Mouse (Mus musculus) kidney, adult 9 months (tissue): ENCODE results near the gene Cldnd2.

Source experiments
- DNase-seq: peaks from one replicate; pipeline ENCODE4 v3.0.0; 2022

Gene Cldnd2

GRCm38 (mm10) chr7:43448246-43448645 lies 7.7 kb downstream of the Cldnd2 start:
- DNase-seq: peak; percentile 74

DNA sequence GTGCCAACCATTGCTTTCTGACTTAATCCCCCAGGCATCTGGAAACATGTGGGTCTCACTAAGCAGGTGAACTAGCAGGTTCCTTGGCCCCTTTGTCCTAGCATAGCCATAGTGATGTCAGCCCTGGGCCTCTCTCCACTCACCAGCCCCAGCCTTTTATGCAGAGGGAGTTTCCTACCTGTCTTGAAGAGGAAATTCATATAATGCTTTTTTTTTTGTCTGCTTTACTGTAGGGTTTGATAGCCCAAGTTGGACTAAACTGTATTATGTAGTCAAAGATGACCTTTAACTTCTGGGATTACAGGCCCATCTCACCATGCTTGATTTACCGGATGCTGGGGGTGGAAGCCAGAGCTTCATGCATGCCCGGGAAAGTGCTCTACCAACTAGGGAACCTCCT lies 9.2 kb downstream of the Cldnd2 start:
- DNase-seq: no peak

DNA sequence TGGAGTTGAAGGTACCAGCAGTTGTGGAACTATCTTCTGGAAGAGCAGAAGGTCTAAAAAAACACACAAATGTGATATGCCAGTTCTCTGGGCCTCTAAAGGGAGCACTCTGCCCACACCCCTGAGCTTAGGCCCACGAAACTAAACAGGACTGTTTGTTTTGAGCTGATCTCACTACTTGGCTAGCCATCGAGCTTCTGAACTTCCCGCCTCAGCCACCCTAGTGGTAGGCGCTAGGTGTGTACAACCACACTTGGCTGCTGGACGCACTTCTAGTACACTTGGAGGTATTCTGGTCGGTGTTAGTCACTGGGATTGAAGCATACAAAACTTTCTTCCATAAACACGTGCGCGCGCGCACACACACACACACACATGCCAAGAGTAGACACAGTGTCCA lies 11.1 kb downstream of the Cldnd2 start:
- no peak for DNase-seq

GRCm38 (mm10) chr7:43452609-43453008 lies 12.0 kb downstream of the Cldnd2 start:
- peak; percentile 50 for DNase-seq

DNA sequence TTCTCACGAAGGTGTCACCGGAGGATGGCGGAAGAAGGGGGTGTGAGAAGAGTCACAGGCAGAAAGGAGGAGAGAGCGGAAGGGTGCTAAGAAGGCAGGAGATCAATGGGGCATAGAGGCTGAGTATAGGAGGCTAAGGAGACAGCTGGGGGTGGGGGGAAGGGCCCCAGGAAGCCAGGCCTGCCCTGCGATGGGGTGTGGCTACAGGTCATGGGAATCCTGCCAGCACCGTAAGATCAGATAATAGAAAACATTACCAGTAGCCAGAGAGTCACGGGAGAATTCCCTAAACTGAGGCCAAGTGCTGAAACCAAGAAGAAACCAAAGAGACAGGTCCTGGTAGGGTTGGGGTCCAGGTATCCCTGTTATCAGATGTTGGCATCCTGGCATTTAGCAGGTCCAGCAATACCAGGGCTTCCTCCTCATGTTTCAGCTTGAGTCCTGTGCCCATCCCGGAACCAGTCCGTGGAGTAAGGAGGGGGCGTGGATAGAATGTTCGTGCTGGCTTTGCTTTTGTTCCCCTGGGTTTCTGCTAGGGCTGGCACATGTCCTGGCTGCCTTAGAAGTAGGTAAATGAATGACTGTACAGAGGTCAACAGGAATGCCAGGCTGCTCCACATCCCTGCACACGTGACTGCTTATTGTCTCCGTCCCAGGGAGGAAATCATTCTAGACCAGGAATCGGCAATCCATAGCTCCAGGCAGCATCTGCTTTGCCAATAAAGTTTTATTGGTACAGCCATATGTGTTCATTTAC lies 13.2 kb downstream of the Cldnd2 start:
- DNase-seq: peak; percentile 92

DNA sequence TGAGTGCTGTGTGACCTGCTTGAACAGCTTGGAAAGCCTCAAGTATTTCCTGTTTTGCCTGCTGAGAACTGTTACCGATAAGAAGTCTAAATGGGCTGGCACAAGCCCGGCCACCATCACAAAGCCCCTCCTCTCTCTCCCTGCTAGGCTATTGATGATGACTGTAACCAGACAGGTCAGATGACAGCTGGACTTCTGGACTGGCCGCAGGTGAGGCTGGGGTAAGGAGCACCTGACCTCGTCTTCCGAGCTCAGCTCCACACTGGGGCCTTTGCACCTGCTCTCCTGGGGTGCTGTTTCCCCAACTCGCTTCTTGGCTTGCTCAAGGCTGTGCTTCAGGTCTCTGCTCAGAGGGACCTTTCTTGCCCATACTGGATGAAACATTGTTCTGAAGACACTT lies 13.8 kb downstream of the Cldnd2 start:
- peak; percentile 65 for DNase-seq

- DNase-seq: no peak
These were observed 22.3 kb downstream of the Cldnd2 start, which contains the start of gene Vsig10l for GRCm38 (mm10) chr7:43462851-43463250. TSS of gene Vsig10l (plus strand) at chr7:43463151.

- peak; percentile 44 for DNase-seq
These were observed 23.4 kb downstream of the Cldnd2 start for GRCm38 (mm10) chr7:43463976-43464375.

DNA sequence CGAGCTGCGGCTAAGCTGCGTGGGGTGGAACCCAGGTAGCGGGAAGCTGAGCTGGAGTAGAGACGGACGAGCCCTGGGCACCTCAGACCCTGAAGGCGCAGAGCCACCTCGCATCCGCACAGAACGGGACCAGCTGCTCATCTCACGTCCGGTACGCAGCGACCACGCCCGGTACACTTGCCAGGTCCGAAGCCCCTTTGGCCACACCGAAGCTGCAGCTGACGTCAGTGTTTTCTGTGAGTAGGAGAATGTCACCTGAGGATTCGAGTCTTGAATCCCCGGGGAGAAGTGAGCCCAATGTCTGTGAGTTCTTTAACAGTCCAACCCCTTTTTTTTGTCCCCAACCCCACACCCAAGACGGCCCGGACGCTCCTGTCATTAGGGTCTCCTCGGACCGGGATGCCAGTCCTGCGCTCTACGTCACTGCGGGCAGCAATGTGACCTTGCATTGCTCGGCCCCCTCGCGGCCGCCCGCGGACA lies 24.3 kb downstream of the Cldnd2 start:
- DNase-seq: peak; percentile 28

DNA sequence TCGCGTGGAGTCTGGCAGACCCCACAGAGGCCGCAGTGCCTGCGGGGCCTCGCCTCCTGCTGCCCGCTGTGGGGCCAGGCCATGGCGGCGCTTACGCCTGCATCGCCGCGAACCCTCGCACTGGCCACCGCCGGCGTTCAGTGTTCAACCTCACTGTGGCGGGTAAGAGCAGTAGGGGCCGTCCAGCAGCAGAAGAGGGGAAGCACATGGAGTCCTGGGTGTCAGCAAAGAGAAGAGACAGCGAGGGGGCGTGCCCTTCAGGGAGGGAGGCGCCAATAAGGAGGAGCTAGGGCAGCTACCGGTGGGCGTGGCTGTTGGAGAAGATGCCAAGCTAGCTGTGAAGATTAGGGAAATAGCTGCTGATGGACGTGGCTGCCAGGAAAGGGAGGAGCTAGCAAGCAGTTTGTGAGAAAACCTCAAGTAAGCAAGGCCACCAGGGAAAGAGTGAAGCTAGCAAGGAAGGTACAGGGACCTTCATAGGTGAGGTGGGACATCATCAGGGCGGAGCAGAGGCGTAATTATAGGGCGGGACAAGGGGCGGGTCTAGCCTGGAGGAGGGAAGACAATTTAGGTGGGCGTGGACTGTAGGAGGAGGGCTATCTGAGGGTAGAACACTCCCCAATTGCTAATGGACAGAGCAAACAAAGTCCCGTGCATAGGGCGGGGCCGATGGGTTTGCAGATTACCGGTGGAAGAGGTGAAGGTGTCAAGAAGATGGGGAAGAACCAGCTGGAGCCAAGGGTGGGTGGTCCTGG lies 24.9 kb downstream of the Cldnd2 start:
- peak; percentile 96 for DNase-seq

- peak; percentile 79 for DNase-seq
These were observed 25.6 kb downstream of the Cldnd2 start for GRCm38 (mm10) chr7:43466099-43466694.

GRCm38 (mm10) chr7:43470373-43470772 lies 29.8 kb downstream of the Cldnd2 start:
- peak; percentile 49 for DNase-seq

DNA sequence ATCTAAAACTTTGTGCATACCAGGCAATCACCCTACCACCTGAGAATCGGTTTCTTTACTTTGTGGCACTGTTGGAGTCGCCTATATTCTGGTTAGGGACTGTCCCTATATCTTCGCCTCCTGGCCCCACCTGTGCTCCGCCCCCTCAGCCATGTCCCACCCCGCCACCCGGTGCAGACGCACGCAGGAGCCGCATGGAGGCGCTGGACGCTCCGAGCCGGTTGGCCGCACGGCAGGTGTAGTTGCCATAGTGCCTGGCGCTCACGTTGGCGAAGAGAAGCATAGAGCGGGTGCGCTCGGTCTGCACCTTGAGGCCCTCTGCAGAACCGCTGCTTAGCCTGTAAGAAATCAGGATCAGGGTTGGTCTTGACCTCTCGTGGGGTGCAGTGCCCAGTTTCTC lies 35.1 kb downstream of the Cldnd2 start:
- DNase-seq: no peak

DNA sequence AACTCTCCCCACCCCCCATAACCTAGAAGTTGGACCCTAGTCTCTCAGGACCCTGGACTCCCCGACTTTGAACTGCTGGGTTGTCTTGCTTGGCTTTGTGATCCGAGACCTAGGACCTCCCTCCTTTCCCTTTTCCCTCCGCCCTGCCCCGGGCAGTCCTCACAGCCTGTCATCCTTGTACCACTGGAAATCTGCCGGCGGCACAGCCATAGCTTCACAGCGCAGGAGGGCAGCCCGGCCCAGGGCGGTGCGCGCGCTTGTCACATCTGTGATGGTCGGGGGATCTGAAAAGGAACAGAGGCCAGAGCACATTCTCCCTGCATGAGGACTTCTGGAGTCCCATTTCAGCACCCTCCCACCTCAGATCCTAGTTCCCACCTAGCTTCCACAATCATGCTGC lies 35.8 kb downstream of the Cldnd2 start:
- DNase-seq: no peak

DNA sequence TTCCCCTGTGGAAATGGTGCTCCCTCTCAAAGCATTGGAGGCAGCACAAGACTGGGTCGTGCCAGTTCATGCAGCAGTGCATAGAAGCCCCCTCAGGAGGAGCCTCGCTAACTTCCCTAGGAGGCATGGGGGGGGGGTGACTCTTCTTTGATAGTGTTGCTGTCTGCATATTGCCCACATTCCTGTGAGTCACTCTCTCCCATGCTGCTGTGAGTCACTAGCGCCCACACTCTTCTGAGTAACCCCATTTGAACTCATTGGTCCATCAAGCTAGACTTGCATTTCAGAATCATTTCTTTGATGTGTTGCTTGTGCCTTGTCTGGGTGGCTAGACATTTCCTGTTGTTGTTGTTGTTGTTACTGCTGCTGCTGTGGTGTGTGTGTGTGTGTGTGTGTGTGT lies 40.6 kb downstream of the Cldnd2 start:
- no peak for DNase-seq

GRCm38 (mm10) chr7:43482090-43482716 lies 41.6 kb downstream of the Cldnd2 start:
- DNase-seq: peak; percentile 33

GRCm38 (mm10) chr7:43483236-43483635 lies 42.7 kb downstream of the Cldnd2 start:
- DNase-seq: no peak

DNA sequence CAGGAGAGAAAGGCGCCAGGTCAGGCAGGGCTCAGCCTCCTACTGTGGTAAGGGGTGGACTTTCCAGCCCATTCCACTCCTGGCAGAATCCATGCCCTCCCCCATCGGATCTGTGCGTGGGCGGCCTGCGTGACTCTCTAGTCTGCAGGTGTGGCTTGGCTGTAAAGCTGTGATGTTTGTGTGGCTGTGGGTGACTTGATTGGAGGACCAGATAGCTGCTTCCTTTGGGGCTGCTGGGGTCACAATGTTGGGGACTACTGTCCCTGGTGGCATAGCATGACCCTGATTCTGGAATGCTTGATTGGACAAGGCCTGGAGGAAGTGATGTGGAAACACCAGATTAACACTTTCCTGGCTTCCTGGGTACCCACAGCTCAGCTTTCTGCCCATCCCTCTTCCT lies 48.1 kb downstream of the Cldnd2 start:
- DNase-seq: no peak

DNA sequence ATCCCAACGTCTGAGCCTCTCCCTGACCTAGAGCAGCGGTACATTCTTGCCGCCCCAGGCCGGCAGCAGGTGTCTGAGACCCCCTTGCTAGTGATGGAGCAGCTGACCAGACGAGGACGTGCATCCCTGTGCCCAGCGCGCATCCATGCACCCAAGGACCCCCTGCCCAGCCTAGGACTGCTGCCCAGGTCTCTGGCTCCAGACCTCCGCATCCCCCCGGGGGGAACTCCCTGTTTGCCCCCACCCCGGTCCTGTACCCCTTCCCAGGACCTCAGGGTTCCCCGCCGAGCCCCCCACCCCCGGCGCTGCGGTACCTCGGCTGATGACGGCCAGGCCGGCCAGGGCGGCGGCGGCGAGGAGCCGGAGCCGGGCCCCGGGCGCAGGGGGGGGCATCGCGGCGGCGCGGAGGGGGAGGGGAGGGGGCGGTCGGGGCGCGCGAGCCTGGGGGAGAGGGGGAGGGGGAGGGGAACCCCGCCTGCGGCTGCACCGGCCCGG lies 49.1 kb downstream of the Cldnd2 start, which contains the start of gene Iglon5:
Gene Iglon5 (minus strand): TSS at position 445 of the 495 bp plus-strand sequence.
- DNase-seq: no peak

GRCm38 (mm10) chr7:43490182-43490584 lies 49.6 kb downstream of the Cldnd2 start:
- DNase-seq: no peak

DNA sequence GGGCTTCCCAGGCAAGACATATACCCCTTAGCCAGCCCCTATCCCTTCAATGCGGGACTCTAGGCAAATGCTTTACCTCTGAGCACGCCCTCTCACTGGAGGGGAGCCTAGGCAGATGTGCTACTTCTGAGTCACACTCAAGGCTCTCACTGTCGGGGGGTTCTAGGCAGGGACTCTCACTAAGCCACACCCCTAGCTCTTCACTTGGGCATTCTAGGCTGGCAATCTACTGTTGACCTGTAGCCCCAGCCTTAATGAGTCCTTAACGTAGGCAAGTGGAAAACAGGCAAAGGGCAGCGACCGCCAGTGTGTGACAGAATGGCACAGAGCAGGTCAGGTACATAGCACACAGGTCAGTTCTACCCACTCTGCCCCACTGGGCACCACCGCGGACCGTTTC lies 50.3 kb downstream of the Cldnd2 start:
- no peak for DNase-seq
